Mouse (Mus musculus) C2C12 (cell line): ENCODE measurements at regions not wholly inside any gene's neighbourhood (a gene's known extent, or its start where the extent isn't known, plus 50 kb on each side); places are given as distances from the start of the nearest gene placed in this dataset.

Experiments
- CEBPB ChIP-seq: IDR thresholded peaks from one replicate; pipeline ENCODE4 v1.6.1; 2011; ENCODE audit warnings: low read depth, mild to moderate bottlenecking, control low read depth, moderate library complexity
- CTCF ChIP-seq: IDR thresholded peaks from one replicate; pipeline ENCODE4 v1.5.1; 2011; ENCODE audit not compliant: control insufficient read depth, insufficient read depth, insufficient read length
- FOSL1 ChIP-seq: IDR thresholded peaks from one replicate; pipeline ENCODE4 v1.8.0; 2011; ENCODE audit warnings: mild to moderate bottlenecking, low read length; ENCODE audit not compliant: poor library complexity, insufficient read depth, severe bottlenecking
- MAX ChIP-seq: IDR thresholded peaks from one replicate; pipeline ENCODE4 v1.6.1; 2011; ENCODE audit warnings: mild to moderate bottlenecking, control low read depth
- MYOG ChIP-seq: IDR thresholded peaks from one replicate; pipeline ENCODE4 v1.6.1; 2011; ENCODE audit not compliant: control insufficient read depth, insufficient read length; ENCODE audit errors: extremely low read depth
- USF1 ChIP-seq: IDR thresholded peaks from one replicate; pipeline ENCODE4 v1.6.1; 2011; ENCODE audit warnings: low read depth, mild to moderate bottlenecking, control low read depth, moderate library complexity

GRCm38 (mm10) chr9:43542077-43542654, 201.6 kb upstream of the Nectin1 start:
- TF ChIP-seq CTCF (no peak), FOSL1 (no peak), CEBPB (no peak), MAX (no peak), MYOG (no peak), USF1 (no peak)
